Mouse (Mus musculus) liver, embryonic 16.5 days (tissue): ENCODE data around the gene Egfl7. TPM values are rescaled to one million over a fixed set of nuclear protein-coding genes. Genes with fewer than 3 reads are reported as not detected.
A peak's percentile ranks its signal among the peaks of the same experiment; 100 is the strongest.

Experiments
- ATAC-seq: fragments of 200-750 bp; cut with Nextera tagmentation; 2 replicates; pipeline ENCODE4 v1.8.0; 2017; ENCODE audit warnings: low read depth, mild to moderate bottlenecking, moderate number of reproducible peaks, moderate library complexity
- H3K27ac ChIP-seq: fragments of 300-500 bp; sonication (generic); 2 replicates; pipeline ENCODE4 v1.5.1; 2014; ENCODE audit warnings: mild to moderate bottlenecking, low read length
- H3K27me3 ChIP-seq: fragments of 300-500 bp; sonication (generic); 2 replicates; pipeline ENCODE4 v1.6.1; 2014; ENCODE audit warnings: low read depth, low read length, mixed read lengths; ENCODE audit not compliant: control insufficient read depth, insufficient read depth
- H3K36me3 ChIP-seq: fragments of 300-500 bp; sonication (generic); 2 replicates; pipeline ENCODE4 v1.6.1; 2014; ENCODE audit warnings: mild to moderate bottlenecking; ENCODE audit not compliant: control insufficient read depth, insufficient read depth
- H3K4me1 ChIP-seq: fragments of 300-500 bp; sonication (generic); 2 replicates; pipeline ENCODE4 v1.6.1; 2014; ENCODE audit warnings: low read depth, low read length, mixed read lengths; ENCODE audit not compliant: control insufficient read depth
- H3K4me2 ChIP-seq: fragments of 300-500 bp; sonication (generic); 2 replicates; pipeline ENCODE4 v1.6.1; 2014; ENCODE audit warnings: low read depth, low read length, mixed read lengths
- H3K4me3 ChIP-seq: fragments of 300-500 bp; sonication (generic); 2 replicates; pipeline ENCODE4 v1.5.1; 2014; ENCODE audit warnings: low read depth, mild to moderate bottlenecking, low read length
- H3K9ac ChIP-seq: fragments of 300-500 bp; sonication (generic); 2 replicates; pipeline ENCODE4 v1.6.1; 2014; ENCODE audit warnings: low read depth, low read length
- H3K9me3 ChIP-seq: fragments of 300-500 bp; sonication (generic); replicated peaks from 2 replicates; pipeline ENCODE4 v1.6.1; 2016; ENCODE audit warnings: low read length; ENCODE audit not compliant: control insufficient read depth
- WGBS: fragments of 180-500 bp; shearing (Covaris S2); extraction: QIAGEN DNeasy Blood & Tissue Kit; methylation state at CpG from one replicate; pipeline ENCODE4 v1.1.7; 2014; ENCODE audit not compliant: insufficient replicate concordance; 5-methylcytosine and 5-hydroxymethylcytosine counted together
- polyA plus RNA-seq: library from polyadenylated mRNA; unstranded; fragments of >200 nt; fragmentation: Nextera tagmentation; extraction: Ambion mirVana; gene quantifications from 2 replicates; pipeline ENCODE4 v1.2.1, GENCODE M21; 2015

Egfl7 gene
- polyA plus RNA-seq, 1 experiment from 2014 or later: 54.3 TPM

DNA sequence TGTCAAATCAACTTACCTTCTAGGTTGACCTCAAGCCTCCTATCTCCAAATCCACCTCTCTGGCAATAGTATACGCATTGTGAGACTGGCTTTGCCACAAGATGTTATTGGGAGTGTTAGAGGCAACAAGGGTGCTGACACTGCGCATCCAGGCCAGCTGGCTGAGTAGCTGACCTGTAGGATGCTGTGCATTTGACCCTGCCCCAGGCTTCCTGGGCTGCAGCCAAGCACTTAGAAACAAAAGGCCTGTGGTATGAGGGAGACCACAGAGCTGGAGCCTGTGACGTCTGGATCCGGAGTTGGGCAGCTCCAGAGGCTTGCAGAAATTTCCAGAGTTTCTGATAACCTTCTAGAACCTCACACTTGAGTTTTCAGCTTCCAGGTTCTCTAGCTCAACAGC, 36.7 kb upstream of the Egfl7 start:
- no peaks in the 10 kb centered on the region for H3K36me3 ChIP-seq
- no peak; the same call in 1 of the 2 replicates for ATAC-seq
- H3K4me2 ChIP-seq: no peak overlapping the region
- H3K27ac ChIP-seq: no peak overlapping the region
- H3K27me3 ChIP-seq: no peaks in the 10 kb centered on the region
- no peak overlapping the region for H3K9ac ChIP-seq
- no peaks in the 10 kb centered on the region for H3K9me3 ChIP-seq
- H3K4me1 ChIP-seq: no peaks in the 10 kb centered on the region; the same call in 1 of the 2 replicates
- 51% methylated on average over 4 of the region's 4 CpGs for WGBS
- no peak overlapping the region for H3K4me3 ChIP-seq

- no peak overlapping the region for H3K4me3 ChIP-seq
- no peak overlapping the region for H3K9ac ChIP-seq
- no peaks in the 10 kb centered on the region for H3K36me3 ChIP-seq
- H3K27ac ChIP-seq: peak overlapping the region; percentile 3; the same call in 1 of the 2 replicates
- no peak for ATAC-seq
- no peaks in the 10 kb centered on the region; the same call in 1 of the 2 replicates for H3K4me1 ChIP-seq
- no peak overlapping the region for H3K4me2 ChIP-seq
- 61% methylated on average over 8 of the region's 8 CpGs for WGBS
- H3K27me3 ChIP-seq: no peaks in the 10 kb centered on the region
- no peaks in the 10 kb centered on the region for H3K9me3 ChIP-seq
Measured at GRCm38 (mm10) chr2:26543768-26544167, 36.0 kb upstream of the Egfl7 start.

DNA sequence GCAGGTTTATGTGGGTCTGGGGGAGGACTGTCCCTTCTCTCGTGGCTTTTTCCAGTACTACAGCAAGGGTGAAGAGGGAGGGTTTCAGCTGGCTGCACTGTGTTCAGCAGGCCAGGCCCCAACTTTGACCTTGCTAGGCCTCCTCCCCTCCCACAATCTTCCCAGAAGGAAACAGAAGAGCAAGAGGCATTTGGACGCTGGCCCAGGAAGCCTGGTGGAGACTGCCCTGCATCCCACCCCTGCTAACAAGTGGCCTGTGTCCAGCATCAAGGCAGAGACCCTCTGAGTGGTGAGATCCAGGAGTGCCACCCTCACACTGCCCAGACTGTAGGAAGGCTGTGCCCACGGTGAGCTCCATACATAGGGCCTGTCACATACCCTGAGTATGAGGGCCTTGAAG, 35.5 kb upstream of the Egfl7 start:
- Histone ChIP-seq H3K4me2 (no peak overlapping the region), H3K4me1 (peaks cover 2% of the 10 kb centered on the region), H3K4me3 (no peak overlapping the region), H3K9me3 (no peaks in the 10 kb centered on the region), H3K27ac (peak overlapping the region; percentile 48; the same call in 1 of the 2 replicates), H3K36me3 (no peaks in the 10 kb centered on the region), H3K27me3 (no peaks in the 10 kb centered on the region), H3K9ac (no peak overlapping the region)
- WGBS: 41% methylated on average over 3 of the region's 3 CpGs
- ATAC-seq: peak; percentile 19; the same call in 1 of the 2 replicates

GRCm38 (mm10) chr2:26547481-26547880, 32.3 kb upstream of the Egfl7 start:
- Histone ChIP-seq H3K36me3 (no peaks in the 10 kb centered on the region), H3K9ac (no peak overlapping the region), H3K4me3 (no peak overlapping the region), H3K27me3 (no peaks in the 10 kb centered on the region), H3K4me2 (no peak overlapping the region), H3K4me1 (peaks cover 18% of the 10 kb centered on the region), H3K9me3 (no peaks in the 10 kb centered on the region), H3K27ac (no peak overlapping the region)
- WGBS: 25% methylated on average over 2 of the region's 2 CpGs
- ATAC-seq: no peak; the same call in 1 of the 2 replicates

- H3K9me3 ChIP-seq: no peaks in the 10 kb centered on the region
- peaks cover 26% of the 10 kb centered on the region for H3K4me1 ChIP-seq
- ATAC-seq: peak; percentile 77
- no peak overlapping the region for H3K4me3 ChIP-seq
- no peak overlapping the region for H3K9ac ChIP-seq
- H3K27me3 ChIP-seq: no peaks in the 10 kb centered on the region
- 25% methylated on average over 10 of the region's 10 CpGs for WGBS
- no peak overlapping the region for H3K4me2 ChIP-seq
- no peak overlapping the region for H3K27ac ChIP-seq
- H3K36me3 ChIP-seq: no peaks in the 10 kb centered on the region
Measured at GRCm38 (mm10) chr2:26549801-26550200, 30.0 kb upstream of the Egfl7 start.

GRCm38 (mm10) chr2:26550205-26550604, 29.6 kb upstream of the Egfl7 start:
- Histone ChIP-seq H3K4me3 (no peak overlapping the region), H3K27ac (peak overlapping the region; percentile 4), H3K36me3 (no peaks in the 10 kb centered on the region), H3K4me1 (peaks cover 30% of the 10 kb centered on the region), H3K4me2 (no peak overlapping the region), H3K27me3 (no peaks in the 10 kb centered on the region), H3K9me3 (no peaks in the 10 kb centered on the region), H3K9ac (no peak overlapping the region)
- ATAC-seq: no peak
- WGBS: 46% methylated on average over 3 of the region's 3 CpGs

GRCm38 (mm10) chr2:26550777-26551176, 29.0 kb upstream of the Egfl7 start:
- Histone ChIP-seq H3K27ac (no peak overlapping the region), H3K4me3 (no peak overlapping the region), H3K9me3 (no peaks in the 10 kb centered on the region), H3K27me3 (no peaks in the 10 kb centered on the region), H3K4me1 (peaks cover 31% of the 10 kb centered on the region), H3K4me2 (no peak overlapping the region), H3K9ac (no peak overlapping the region), H3K36me3 (no peaks in the 10 kb centered on the region)
- 24% methylated on average over 3 of the region's 3 CpGs for WGBS
- no peak for ATAC-seq

DNA sequence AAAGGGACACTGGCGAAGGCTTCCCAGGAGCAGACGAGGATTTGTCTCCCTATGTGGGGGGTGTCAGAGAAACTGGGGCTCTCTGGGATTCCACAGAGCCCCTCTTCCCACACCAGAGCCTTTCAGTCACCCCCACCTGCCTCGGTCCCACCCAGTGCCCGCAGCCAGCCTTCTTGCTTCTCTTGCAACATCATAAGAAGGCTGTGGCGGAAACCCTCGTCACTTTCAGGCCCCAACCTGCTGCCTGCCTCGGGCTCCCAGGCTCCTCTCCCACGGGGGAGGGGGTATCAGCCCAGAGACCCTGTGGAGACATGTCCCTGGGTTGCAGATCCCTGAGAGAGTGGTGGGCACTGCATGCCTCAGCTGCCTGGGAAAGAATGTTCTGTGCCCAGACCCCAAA, 28.4 kb upstream of the Egfl7 start:
- 32% methylated on average over 8 of the region's 8 CpGs for WGBS
- peaks cover 37% of the 10 kb centered on the region for H3K4me1 ChIP-seq
- H3K9me3 ChIP-seq: no peaks in the 10 kb centered on the region
- H3K9ac ChIP-seq: no peak overlapping the region
- no peaks in the 10 kb centered on the region for H3K27me3 ChIP-seq
- H3K4me3 ChIP-seq: no peak overlapping the region
- H3K27ac ChIP-seq: peak overlapping the region; percentile 16; the same call in 1 of the 2 replicates
- H3K36me3 ChIP-seq: no peaks in the 10 kb centered on the region
- H3K4me2 ChIP-seq: no peak overlapping the region
- ATAC-seq: no peak

- Histone ChIP-seq H3K4me3 (no peak overlapping the region), H3K9ac (no peak overlapping the region), H3K9me3 (no peaks in the 10 kb centered on the region), H3K4me2 (no peak overlapping the region), H3K27me3 (no peaks in the 10 kb centered on the region), H3K36me3 (no peaks in the 10 kb centered on the region), H3K27ac (0 out of 2 replicates have a peak overlapping the region, but pooled peaks have one; percentile 30), H3K4me1 (peaks cover 44% of the 10 kb centered on the region)
- 52% methylated on average over 2 of the region's 2 CpGs for WGBS
- ATAC-seq: no peak
Measured at GRCm38 (mm10) chr2:26552066-26552465, 27.7 kb upstream of the Egfl7 start.
